Mouse (Mus musculus) brain, embryonic 14.5 days (tissue): Measurements from ENCODE around the gene Kit. TPM values are rescaled to one million over a fixed set of nuclear protein-coding genes. Genes with fewer than 3 reads are reported as not detected.
A peak's percentile ranks its signal among the peaks of the same experiment; 100 is the strongest.

Source experiments
- DNase-seq: peaks from one replicate; pipeline ENCODE4 v3.0.0-alpha.2; 2011; ENCODE audit warnings: low read depth
- CTCF ChIP-seq: fragments of 200-500 bp; IDR thresholded peaks from 2 replicates; pipeline ENCODE4 v1.5.1; 2012; ENCODE audit warnings: inconsistent platforms, mild to moderate bottlenecking, moderate library complexity, borderline replicate concordance; ENCODE audit not compliant: insufficient read depth, insufficient read length; ENCODE audit errors: extremely low read depth
- POLR2A ChIP-seq: fragments of 200-500 bp; IDR thresholded peaks from 2 replicates; pipeline ENCODE4 v1.6.1; 2012; ENCODE audit warnings: mild to moderate bottlenecking, inconsistent platforms, borderline replicate concordance; ENCODE audit not compliant: poor library complexity, insufficient read depth, insufficient read length, severe bottlenecking; ENCODE audit errors: extremely low read depth
- polyA plus RNA-seq: library from polyadenylated mRNA; depleted of rRNA; stranded (reverse); fragments of >200 nt; gene quantifications from 2 replicates; pipeline ENCODE4 v1.2.3, GENCODE M21; 2012; rRNA removed

The Kit gene
- 38.5 and 55.8 TPM in 2 replicates for polyA plus RNA-seq

- peak; percentile 94 for DNase-seq
- TF ChIP-seq POLR2A (peak; percentile 77; the same call in 1 of the 2 replicates), CTCF (no peak)
Observed at GRCm38 (mm10) chr5:75574852-75575566, at the start of gene Kit. Gene Kit, plus strand, starts transcription at chr5:75574916.

- TF ChIP-seq POLR2A, result no peak
- no peak for TF ChIP-seq CTCF
- DNase-seq, result no peak
Observed at GRCm38 (mm10) chr5:75536156-75536555, 38.6 kb upstream of the Kit start.

- TF ChIP-seq CTCF (no peak), POLR2A (no peak)
- no peak for DNase-seq
Observed at GRCm38 (mm10) chr5:75537717-75538116, 37.0 kb upstream of the Kit start.

GRCm38 (mm10) chr5:75538458-75538857 lies 36.3 kb upstream of the Kit start:
- TF ChIP-seq CTCF, result no peak
- no peak for TF ChIP-seq POLR2A
- DNase-seq, result no peak

- no peak for TF ChIP-seq CTCF
- no peak for TF ChIP-seq POLR2A
- no peak for DNase-seq
Observed at GRCm38 (mm10) chr5:75539098-75539497, 35.6 kb upstream of the Kit start.

GRCm38 (mm10) chr5:75543757-75544156 lies 31.0 kb upstream of the Kit start:
- DNase-seq, result no peak
- TF ChIP-seq CTCF (no peak), POLR2A (no peak)

GRCm38 (mm10) chr5:75544472-75545264 lies 30.0 kb upstream of the Kit start:
- no peak for TF ChIP-seq CTCF
- TF ChIP-seq POLR2A, result no peak
- no peak for DNase-seq

GRCm38 (mm10) chr5:75545265-75545643 lies 29.5 kb upstream of the Kit start:
- TF ChIP-seq POLR2A (no peak), CTCF (no peak)
- DNase-seq, result no peak

GRCm38 (mm10) chr5:75553021-75553420 lies 21.7 kb upstream of the Kit start:
- TF ChIP-seq CTCF (no peak), POLR2A (no peak)
- DNase-seq, result no peak

GRCm38 (mm10) chr5:75557636-75558035 lies 17.1 kb upstream of the Kit start:
- TF ChIP-seq CTCF (no peak), POLR2A (no peak)

GRCm38 (mm10) chr5:75559291-75559690 lies 15.4 kb upstream of the Kit start:
- no peak for TF ChIP-seq POLR2A
- no peak for TF ChIP-seq CTCF
- no peak for DNase-seq

More at GRCm38 (mm10) chr5:75557636-75558035, 17.1 kb upstream of the Kit start:
- peak; percentile 21 for DNase-seq

- TF ChIP-seq POLR2A (no peak), CTCF (no peak)
- DNase-seq, result no peak
Observed at GRCm38 (mm10) chr5:75561231-75561630, 13.5 kb upstream of the Kit start.
